Comparison of ENCODE assay signal across 9 mouse cellular contexts in the genomic region with DNA sequence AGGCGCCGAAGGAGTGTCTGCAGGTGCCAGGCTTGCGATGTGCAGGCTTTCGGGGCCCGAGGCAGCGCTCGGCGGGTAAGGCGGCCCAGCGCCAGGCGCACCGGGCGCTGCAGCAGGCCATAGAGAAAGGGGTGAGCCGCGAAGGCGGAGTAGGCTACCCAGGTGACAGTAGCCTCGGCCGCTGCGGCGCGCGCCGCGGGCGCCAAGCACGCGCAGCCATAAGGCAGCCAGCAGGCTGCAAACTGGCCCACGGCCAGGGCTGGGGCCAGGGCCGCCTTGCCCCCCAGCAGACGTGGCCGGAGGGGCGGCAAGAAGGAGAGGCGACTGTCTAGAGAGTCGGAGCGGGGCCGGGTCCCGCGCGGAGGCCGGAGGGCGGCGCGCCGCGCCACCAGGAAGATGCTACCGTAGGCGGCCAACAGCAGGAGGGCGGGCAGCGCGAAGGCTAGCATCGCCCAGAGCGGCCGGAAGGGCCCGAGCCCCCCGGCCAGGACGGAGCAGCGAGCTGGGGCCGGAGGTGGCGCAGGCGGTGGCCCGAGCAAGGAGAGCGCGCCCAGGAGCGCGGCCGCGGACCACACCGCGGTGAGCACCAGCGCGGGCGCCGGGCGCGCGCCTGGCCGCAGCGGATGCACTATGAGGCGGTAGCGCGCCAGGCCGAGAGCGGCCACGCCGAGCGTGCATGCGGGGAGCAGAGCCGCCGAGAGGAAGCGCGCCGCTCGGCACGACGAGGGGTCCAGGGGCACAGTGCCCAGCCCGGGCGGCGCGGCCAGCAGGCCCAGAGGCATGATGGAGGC. TPM values are rescaled to one million over a fixed set of nuclear protein-coding genes. Genes with fewer than 3 reads are reported as not detected.
A peak's percentile ranks its signal among the peaks of the same experiment; 100 is the strongest.
DNase-seq lines count a peak whose midpoint lies in the region; ATAC-seq lines count a peak whose summit lies in the region.
"Had no signal": no experiment of that assay in that cellular context is flagged by ENCODE, and none has a peak within 500 bp of the region (broad histone marks: within the 10 kb centered on the region; RNA-seq: fewer than 3 reads in every experiment).

No protein-coding gene starts in this region.

- no peak overlapping the region for H3K27ac ChIP-seq in brown adipose tissue, adult 24 weeks (replicated peaks; ENCODE audit: low read depth, low read length)
- H3K27ac ChIP-seq in forebrain, embryonic 12.5 days, result peak overlapping the region; percentile 67
- peak overlapping the region; percentile 90 for H3K27ac ChIP-seq in hindbrain, embryonic 14.5 days
- H3K27ac ChIP-seq in midbrain, embryonic 10.5 days (replicated peaks), result peak overlapping the region; percentile 85

- intact Hi-C loops in left cerebral cortex, postnatal 25 days (cut with DNase I), result no loop called here

- H3K36me3 ChIP-seq in forebrain, embryonic 12.5 days (replicated peaks), result peaks cover 53% of the 10 kb centered on the region
- peaks cover 41% of the 10 kb centered on the region for H3K36me3 ChIP-seq in hindbrain, embryonic 14.5 days (replicated peaks; ENCODE audit: control insufficient read depth, insufficient read depth)
- peaks cover 63% of the 10 kb centered on the region for H3K36me3 ChIP-seq in midbrain, embryonic 10.5 days
- no peaks in the 10 kb centered on the region for H3K36me3 ChIP-seq in splenic B cell, adult 2 months (ENCODE audit: control insufficient read depth, insufficient read depth, low read length, poor library complexity, severe bottlenecking)

- peak overlapping the region; percentile 66 for H3K9ac ChIP-seq in forebrain, embryonic 12.5 days
- peak overlapping the region; percentile 88 for H3K9ac ChIP-seq in hindbrain, embryonic 14.5 days

- H3K27me3 ChIP-seq in forebrain, embryonic 12.5 days, result peaks cover 19% of the 10 kb centered on the region
- H3K27me3 ChIP-seq in hindbrain, embryonic 14.5 days (ENCODE audit: control insufficient read depth, insufficient read depth, low read length), result no peaks in the 10 kb centered on the region
- peaks cover 42% of the 10 kb centered on the region for H3K27me3 ChIP-seq in midbrain, embryonic 10.5 days (ENCODE audit: low read depth, poor library complexity, severe bottlenecking)
- H3K27me3 ChIP-seq in splenic B cell, adult 2 months (ENCODE audit: control insufficient read depth, insufficient read depth, low read length, poor library complexity, severe bottlenecking), result no peaks in the 10 kb centered on the region; the same call in 1 of the 2 replicates
- H3K27me3 ChIP-seq: CH12.LX had no signal

- H3K4me2 ChIP-seq in forebrain, embryonic 12.5 days, result peak overlapping the region; percentile 84
- H3K4me2 ChIP-seq in hindbrain, embryonic 14.5 days (replicated peaks), result peak overlapping the region; percentile 96

- no peaks in the 10 kb centered on the region for H3K9me3 ChIP-seq in forebrain, embryonic 12.5 days
- H3K9me3 ChIP-seq in hindbrain, embryonic 14.5 days (ENCODE audit: control insufficient read depth, low read length), result no peaks in the 10 kb centered on the region
- no peaks in the 10 kb centered on the region for H3K9me3 ChIP-seq in midbrain, embryonic 10.5 days (replicated peaks)

- H3K4me1 ChIP-seq in brown adipose tissue, adult 24 weeks (ENCODE audit: control insufficient read depth, insufficient read depth, insufficient read length, low read length), result no peaks in the 10 kb centered on the region; the same call in 1 of the 2 replicates
- peaks cover 33% of the 10 kb centered on the region for H3K4me1 ChIP-seq in forebrain, embryonic 12.5 days
- H3K4me1 ChIP-seq in hindbrain, embryonic 14.5 days (replicated peaks; ENCODE audit: control insufficient read depth, insufficient read depth, low read length), result peaks cover 18% of the 10 kb centered on the region
- peaks cover 56% of the 10 kb centered on the region for H3K4me1 ChIP-seq in midbrain, embryonic 10.5 days

- H3K4me3 ChIP-seq in brown adipose tissue, adult 24 weeks (ENCODE audit: insufficient read depth, low read depth, low read length), result peak overlapping the region; percentile 75
- H3K4me3 ChIP-seq in forebrain, embryonic 12.5 days (replicated peaks), result peak overlapping the region; percentile 46
- H3K4me3 ChIP-seq in hindbrain, embryonic 14.5 days (replicated peaks; ENCODE audit: low read length), result peak overlapping the region; percentile 52
- H3K4me3 ChIP-seq in midbrain, embryonic 10.5 days, result peak overlapping the region; percentile 54

- WGBS in forebrain, embryonic 12.5 days, result 1% methylated on average over 93 of the region's 99 CpGs
- WGBS in hindbrain, embryonic 14.5 days, result 1% methylated on average over 87 of the region's 99 CpGs
- 1% methylated on average over 98 of the region's 99 CpGs for WGBS in midbrain, embryonic 10.5 days

- DNase-seq in heart, adult 18-20 months, result peak; percentile 64 to 65
- DNase-seq in heart, adult 9 months (ENCODE audit: low spot score in 2 of 2), result no peak
- DNase-seq in hindbrain, embryonic 14.5 days (ENCODE audit: low spot score), result peak; percentile 83
- peak; percentile 78 to 85 for DNase-seq in left cerebral cortex, postnatal 25 days (ENCODE audit: low spot score in 2 of 2)
- peak; percentile 74 for DNase-seq in midbrain, embryonic 10.5 days (ENCODE audit: low spot score)
- peak; percentile 36 for DNase-seq in splenic B cell, adult 2 months (ENCODE audit: low read depth, low spot score)

- peak; percentile 76 for ATAC-seq in forebrain, embryonic 12.5 days (ENCODE audit: low FRiP score)
- peak; percentile 76 for ATAC-seq in hindbrain, embryonic 14.5 days (ENCODE audit: low FRiP score)

RNA-seq across cellular contexts. Expression of gene Gpr62, which starts 0.8 kb away (rescaled TPM):
- total RNA-seq in heart, adult 18-20 months (2021), result not detected
- polyA plus RNA-seq in brown adipose tissue, adult 24 weeks (2012; ENCODE audit: insufficient read depth, insufficient read length, missing spikeins), result not detected in 2 replicates
- 0.26 and 0.55 TPM in 2 replicates for polyA plus RNA-seq in forebrain, embryonic 12.5 days (2016; fragmentation: Nextera tagmentation; extraction: Ambion mirVana)
- polyA plus RNA-seq in hindbrain, embryonic 14.5 days (2014; fragmentation: Nextera tagmentation; extraction: Ambion mirVana), result 0.87 and 1.0 TPM in 2 replicates
- total RNA-seq in left cerebral cortex, postnatal 25 days (2021), result 1 to 10 TPM; 7.7 to 8.6 TPM
- polyA plus RNA-seq in midbrain, embryonic 10.5 days (2016; fragmentation: Nextera tagmentation; extraction: Ambion mirVana), result 0.11 and 0.15 TPM in 2 replicates

RNA-seq across cellular contexts. Expression of gene Rrp9, which starts 10.8 kb away (rescaled TPM):
- 10 to 100 TPM; 21.3 to 26.3 TPM for total RNA-seq in heart, adult 18-20 months (2021)
- 15.1 and 15.9 TPM in 2 replicates for polyA plus RNA-seq in brown adipose tissue, adult 24 weeks (2012; ENCODE audit: insufficient read depth, insufficient read length, missing spikeins)
- 52.3 and 56.0 TPM in 2 replicates for polyA plus RNA-seq in forebrain, embryonic 12.5 days (2016; fragmentation: Nextera tagmentation; extraction: Ambion mirVana)
- 34.5 and 35.7 TPM in 2 replicates for polyA plus RNA-seq in hindbrain, embryonic 14.5 days (2014; fragmentation: Nextera tagmentation; extraction: Ambion mirVana)
- 10 to 100 TPM; 30.2 to 37.0 TPM for total RNA-seq in left cerebral cortex, postnatal 25 days (2021)
- 69.9 and 74.9 TPM in 2 replicates for polyA plus RNA-seq in midbrain, embryonic 10.5 days (2016; fragmentation: Nextera tagmentation; extraction: Ambion mirVana)

RNA-seq across cellular contexts. Expression of gene Parp3, which starts 11.8 kb away (rescaled TPM):
- total RNA-seq in heart, adult 18-20 months (2021), result 10 to 100 TPM; 33.7 to 38.2 TPM
- 45.8 and 46.8 TPM in 2 replicates for polyA plus RNA-seq in brown adipose tissue, adult 24 weeks (2012; ENCODE audit: insufficient read depth, insufficient read length, missing spikeins)
- polyA plus RNA-seq in forebrain, embryonic 12.5 days (2016; fragmentation: Nextera tagmentation; extraction: Ambion mirVana), result 0.83 and 1.3 TPM in 2 replicates
- 0.52 and 0.91 TPM in 2 replicates for polyA plus RNA-seq in hindbrain, embryonic 14.5 days (2014; fragmentation: Nextera tagmentation; extraction: Ambion mirVana)
- total RNA-seq in left cerebral cortex, postnatal 25 days (2021), result 1 to 10 TPM; 2.9 to 5.3 TPM
- 1.9 and 2.7 TPM in 2 replicates for polyA plus RNA-seq in midbrain, embryonic 10.5 days (2016; fragmentation: Nextera tagmentation; extraction: Ambion mirVana)

RNA-seq across cellular contexts. Expression of gene Pcbp4, which starts 11.9 kb away (rescaled TPM):
- total RNA-seq in heart, adult 18-20 months (2021), result 10 to 100 TPM; 61.1 to 63.2 TPM
- 12.8 and 14.5 TPM in 2 replicates for polyA plus RNA-seq in brown adipose tissue, adult 24 weeks (2012; ENCODE audit: insufficient read depth, insufficient read length, missing spikeins)
- 299 and 311 TPM in 2 replicates for polyA plus RNA-seq in forebrain, embryonic 12.5 days (2016; fragmentation: Nextera tagmentation; extraction: Ambion mirVana)
- 183 and 186 TPM in 2 replicates for polyA plus RNA-seq in hindbrain, embryonic 14.5 days (2014; fragmentation: Nextera tagmentation; extraction: Ambion mirVana)
- 100 to 1,000 TPM; 161 to 166 TPM for total RNA-seq in left cerebral cortex, postnatal 25 days (2021)
- polyA plus RNA-seq in midbrain, embryonic 10.5 days (2016; fragmentation: Nextera tagmentation; extraction: Ambion mirVana), result 385 and 386 TPM in 2 replicates

RNA-seq across cellular contexts. Expression of gene Abhd14a, which starts 17.5 kb away (rescaled TPM):
- 10 to 100 TPM; 19.0 to 19.6 TPM for total RNA-seq in heart, adult 18-20 months (2021)
- 12.8 and 12.9 TPM in 2 replicates for polyA plus RNA-seq in brown adipose tissue, adult 24 weeks (2012; ENCODE audit: insufficient read depth, insufficient read length, missing spikeins)
- polyA plus RNA-seq in forebrain, embryonic 12.5 days (2016; fragmentation: Nextera tagmentation; extraction: Ambion mirVana), result 37.7 and 39.0 TPM in 2 replicates
- 57.7 and 69.8 TPM in 2 replicates for polyA plus RNA-seq in hindbrain, embryonic 14.5 days (2014; fragmentation: Nextera tagmentation; extraction: Ambion mirVana)
- 10 to 100 TPM; 40.6 to 44.0 TPM for total RNA-seq in left cerebral cortex, postnatal 25 days (2021)
- 37.7 TPM in 2 replicates for polyA plus RNA-seq in midbrain, embryonic 10.5 days (2016; fragmentation: Nextera tagmentation; extraction: Ambion mirVana)

Comparison
In these comparisons a context has a peak if more than half of its experiments do, and no peak if none do; other contexts are left out.
1. DNase-seq: peak in heart, adult 18-20 months (2 of 2), hindbrain, embryonic 14.5 days (single experiment), left cerebral cortex, postnatal 25 days (2 of 2), midbrain, embryonic 10.5 days (single experiment) and splenic B cell, adult 2 months (single experiment); none in heart, adult 9 months (0 of 2).
2. RNA of gene Parp3, which starts 11.8 kb away (polyA plus RNA-seq): 45.8 to 46.8 TPM in brown adipose tissue, adult 24 weeks; 1.9 to 2.7 TPM in midbrain, embryonic 10.5 days, 0.83 to 1.3 TPM in forebrain, embryonic 12.5 days and 0.52 to 0.91 TPM in hindbrain, embryonic 14.5 days; every median in the first group is over 10 times any median in the second.
3. Peak in every context shown above with its lines, with median percentiles within 50 percentile points of each other: H3K4me3 ChIP-seq.